Mouse (Mus musculus) midbrain, embryonic 12.5 days (tissue): ENCODE measurements around the gene Ttc12. TPM values are rescaled to one million over a fixed set of nuclear protein-coding genes. Genes with fewer than 3 reads are reported as not detected.

Source experiments
- polyA plus RNA-seq: library from polyadenylated mRNA; unstranded; fragments of >200 nt; fragmentation: Nextera tagmentation; extraction: Ambion mirVana; gene quantifications from 2 replicates; pipeline ENCODE4 v1.2.1, GENCODE M21; 2016

Gene Ttc12
- polyA plus RNA-seq, 1 experiment from 2014 or later: 2.7 TPM

Other genes starting within 250 kb of the Ttc12 start
- gene Gm4894, start 235.7 kb downstream of the Ttc12 start, polyA plus RNA-seq: not detected in 2 replicates
- gene Drd2, start 145.6 kb downstream of the Ttc12 start, polyA plus RNA-seq: 1.6 and 1.8 TPM in 2 replicates
- gene Ankk1, start 59.2 kb downstream of the Ttc12 start, polyA plus RNA-seq: not detected in 2 replicates